Mouse (Mus musculus) stomach, embryonic 15.5 days (tissue): Measurements from ENCODE around the gene 4930470P17Rik. TPM values are rescaled to one million over a fixed set of nuclear protein-coding genes. Genes with fewer than 3 reads are reported as not detected.
A peak's percentile ranks its signal among the peaks of the same experiment; 100 is the strongest.
"Not testable (repeated sequence)": the region's sequence is repeated elsewhere in the genome, so short reads cannot be mapped to it uniquely, and the experiment has no call there.

Source experiments
- ATAC-seq: fragments of 200-750 bp; cut with Nextera tagmentation; 2 replicates; pipeline ENCODE4 v1.8.0; 2017; ENCODE audit warnings: low read depth, moderate number of reproducible peaks, moderate TSS enrichment; ENCODE audit not compliant: insufficient read depth, low FRiP score
- H3K27ac ChIP-seq: fragments of 300-500 bp; sonication (generic); 2 replicates; pipeline ENCODE4 v1.5.1; 2015; ENCODE audit warnings: mild to moderate bottlenecking, inconsistent platforms
- H3K27me3 ChIP-seq: fragments of 300-500 bp; sonication (generic); replicated peaks from 2 replicates; pipeline ENCODE4 v1.6.1; 2015; ENCODE audit warnings: inconsistent platforms
- H3K36me3 ChIP-seq: fragments of 300-500 bp; sonication (generic); 2 replicates; pipeline ENCODE4 v1.6.1; 2015; ENCODE audit warnings: inconsistent platforms
- H3K4me1 ChIP-seq: fragments of 300-500 bp; sonication (generic); 2 replicates; pipeline ENCODE4 v1.6.1; 2015; ENCODE audit warnings: inconsistent platforms
- H3K4me2 ChIP-seq: fragments of 300-500 bp; sonication (generic); 2 replicates; pipeline ENCODE4 v1.6.1; 2015; ENCODE audit warnings: mild to moderate bottlenecking, inconsistent platforms
- H3K4me3 ChIP-seq: fragments of 300-500 bp; sonication (generic); replicated peaks from 2 replicates; pipeline ENCODE4 v1.5.1; 2015; ENCODE audit warnings: inconsistent platforms
- H3K9ac ChIP-seq: fragments of 300-500 bp; sonication (generic); 2 replicates; pipeline ENCODE4 v1.6.1; 2015; ENCODE audit warnings: inconsistent platforms
- H3K9me3 ChIP-seq: fragments of 300-500 bp; sonication (generic); 2 replicates; pipeline ENCODE4 v1.6.1; 2016; ENCODE audit warnings: inconsistent platforms
- WGBS: fragments of 180-500 bp; shearing (Covaris S2); methylation state at CpG from one replicate; pipeline ENCODE4 v1.1.7; 2015; 5-methylcytosine and 5-hydroxymethylcytosine counted together
- polyA plus RNA-seq: library from polyadenylated mRNA; unstranded; fragments of >200 nt; fragmentation: Nextera tagmentation; extraction: Ambion mirVana; gene quantifications from 2 replicates; pipeline ENCODE4 v1.2.1, GENCODE M21; 2015

4930470P17Rik gene
- not detected in 2 replicates for polyA plus RNA-seq

- ATAC-seq: no peak
- Histone ChIP-seq H3K27ac (no peak within 1 kb of the TSS), H3K9me3 (no peaks in the 10 kb centered on the region), H3K4me3 (no peak within 1 kb of the TSS), H3K36me3 (no peaks in the 10 kb centered on the region), H3K27me3 (no peaks in the 10 kb centered on the region), H3K4me2 (no peak within 1 kb of the TSS), H3K9ac (no peak within 1 kb of the TSS), H3K4me1 (no peaks in the 10 kb centered on the region)
- 56% methylated on average over 9 of the region's 9 CpGs for whole genome bisulfite sequencing
Observed at GRCm38 (mm10) chr2:170601917-170602316, at the start of gene 4930470P17Rik. TSS of gene 4930470P17Rik (minus strand) at chr2:170602017.

- Histone ChIP-seq H3K9me3 (no peaks in the 10 kb centered on the region), H3K36me3 (no peaks in the 10 kb centered on the region), H3K27me3 (no peaks in the 10 kb centered on the region), H3K27ac (no peak overlapping the region), H3K9ac (no peak overlapping the region), H3K4me2 (no peak overlapping the region), H3K4me3 (no peak overlapping the region), H3K4me1 (peaks cover 3% of the 10 kb centered on the region; the same call in 1 of the 2 replicates)
- ATAC-seq: no peak
- 86% methylated on average over 1 of the region's 1 CpGs for WGBS
Observed at GRCm38 (mm10) chr2:170651483-170651882, 49.7 kb upstream of the 4930470P17Rik start.

GRCm38 (mm10) chr2:170648542-170648941 is 46.7 kb upstream of the 4930470P17Rik start:
- 50% methylated on average over 11 of the region's 11 CpGs for WGBS
- H3K4me2 ChIP-seq: no peak overlapping the region

DNA sequence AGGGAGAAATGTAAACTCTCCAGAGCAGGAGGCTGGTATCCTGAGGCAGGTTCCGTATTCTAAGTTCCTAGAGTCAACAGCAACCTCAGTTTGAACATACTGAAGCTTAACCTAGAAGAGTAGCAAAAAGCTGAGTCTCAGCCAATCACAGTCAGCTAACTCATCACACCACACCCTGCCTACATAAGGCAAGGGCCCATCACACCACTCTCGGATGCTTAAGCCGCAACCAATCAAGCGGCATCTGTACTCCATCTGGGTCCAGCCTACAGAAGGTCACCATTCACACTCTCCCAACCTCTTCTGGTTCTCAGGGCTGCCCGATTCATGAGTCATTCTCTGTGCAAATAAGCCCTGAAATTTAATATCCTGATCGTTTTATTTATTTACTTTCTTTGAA is 44.4 kb upstream of the 4930470P17Rik start:
- no peaks in the 10 kb centered on the region for H3K36me3 ChIP-seq
- H3K9me3 ChIP-seq: no peaks in the 10 kb centered on the region
- H3K4me3 ChIP-seq: no peak overlapping the region
- no peak overlapping the region for H3K4me2 ChIP-seq
- no peak overlapping the region for H3K27ac ChIP-seq
- no peak for ATAC-seq
- 79% methylated on average over 6 of the region's 6 CpGs for WGBS
- no peak overlapping the region for H3K9ac ChIP-seq
- H3K27me3 ChIP-seq: no peaks in the 10 kb centered on the region
- H3K4me1 ChIP-seq: peaks cover 3% of the 10 kb centered on the region; the same call in 1 of the 2 replicates

More at GRCm38 (mm10) chr2:170648542-170648941, 46.7 kb upstream of the 4930470P17Rik start:
- no peak overlapping the region for H3K9ac ChIP-seq
- H3K27ac ChIP-seq: no peak overlapping the region
- no peaks in the 10 kb centered on the region for H3K9me3 ChIP-seq
- no peaks in the 10 kb centered on the region for H3K36me3 ChIP-seq
- no peak overlapping the region for H3K4me3 ChIP-seq
- H3K4me1 ChIP-seq: peaks cover 3% of the 10 kb centered on the region; the same call in 1 of the 2 replicates
- no peaks in the 10 kb centered on the region for H3K27me3 ChIP-seq
- ATAC-seq: no peak

DNA sequence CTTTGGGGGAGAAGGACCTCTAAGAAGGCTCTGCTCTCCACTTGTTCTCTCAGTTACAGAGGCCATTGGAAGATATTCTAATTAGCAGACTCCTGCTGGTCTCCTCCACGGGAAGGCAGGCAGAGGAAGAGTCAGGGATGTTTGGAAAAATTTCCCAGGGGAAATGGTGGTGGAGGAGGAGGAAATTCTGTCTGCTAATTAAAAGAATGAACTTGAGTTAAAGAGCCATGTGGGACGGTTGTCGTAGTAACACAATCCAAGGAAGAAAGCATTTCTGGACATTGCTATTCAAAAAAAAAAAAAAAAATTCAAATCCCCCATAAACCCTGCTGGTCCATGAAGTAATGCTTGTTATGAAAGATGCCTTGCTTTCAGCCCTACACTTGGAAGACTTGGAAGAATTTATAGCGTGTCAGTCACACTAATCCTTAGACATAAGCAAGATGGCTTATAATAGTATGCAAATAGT is 40.6 kb upstream of the 4930470P17Rik start:
- 44% methylated on average over 4 of the region's 4 CpGs for WGBS

GRCm38 (mm10) chr2:170640281-170640680 is 38.5 kb upstream of the 4930470P17Rik start:
- Histone ChIP-seq H3K36me3 (no peaks in the 10 kb centered on the region), H3K9me3 (no peaks in the 10 kb centered on the region), H3K27me3 (no peaks in the 10 kb centered on the region), H3K4me1 (no peaks in the 10 kb centered on the region), H3K9ac (no peak overlapping the region), H3K27ac (no peak overlapping the region), H3K4me3 (no peak overlapping the region), H3K4me2 (no peak overlapping the region)
- 70% methylated on average over 11 of the region's 11 CpGs for WGBS
- ATAC-seq: no peak

More for the DNA sequence above, 40.6 kb upstream of the 4930470P17Rik start:
- no peak for ATAC-seq
- Histone ChIP-seq H3K36me3 (no peaks in the 10 kb centered on the region), H3K9ac (no peak overlapping the region), H3K4me1 (no peaks in the 10 kb centered on the region), H3K9me3 (no peaks in the 10 kb centered on the region), H3K4me2 (no peak overlapping the region), H3K27ac (no peak overlapping the region), H3K4me3 (no peak overlapping the region), H3K27me3 (no peaks in the 10 kb centered on the region)

DNA sequence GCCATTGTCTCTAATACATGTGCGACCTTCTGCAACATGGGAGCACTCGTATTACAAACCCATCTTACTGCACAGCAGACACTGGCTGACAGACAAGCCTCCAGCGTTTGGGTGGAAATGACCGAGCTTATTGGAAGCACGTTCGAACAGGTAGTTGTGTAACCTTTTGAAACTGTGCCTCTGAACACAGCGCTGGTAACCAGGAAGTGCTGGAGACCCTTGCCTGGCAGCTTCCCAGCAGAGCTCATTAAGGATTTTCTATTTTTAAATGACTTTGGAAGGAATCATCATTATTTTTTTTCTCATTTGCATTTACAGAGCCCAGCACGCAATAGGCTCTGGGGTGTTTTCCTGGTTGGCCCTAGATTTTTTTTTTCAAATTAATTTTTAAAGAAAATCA is 36.9 kb upstream of the 4930470P17Rik start:
- H3K27ac ChIP-seq: no peak overlapping the region
- H3K9ac ChIP-seq: no peak overlapping the region
- WGBS: 59% methylated on average over 8 of the region's 8 CpGs
- no peak overlapping the region for H3K4me3 ChIP-seq
- H3K27me3 ChIP-seq: no peaks in the 10 kb centered on the region
- no peaks in the 10 kb centered on the region for H3K4me1 ChIP-seq
- no peaks in the 10 kb centered on the region for H3K9me3 ChIP-seq
- ATAC-seq: no peak
- no peaks in the 10 kb centered on the region for H3K36me3 ChIP-seq
- no peak overlapping the region for H3K4me2 ChIP-seq

GRCm38 (mm10) chr2:170632998-170633622 is 31.3 kb upstream of the 4930470P17Rik start:
- ATAC-seq: peak; percentile 66
- WGBS: 96% methylated on average over 2 of the region's 2 CpGs
- H3K36me3 ChIP-seq: no peaks in the 10 kb centered on the region

DNA sequence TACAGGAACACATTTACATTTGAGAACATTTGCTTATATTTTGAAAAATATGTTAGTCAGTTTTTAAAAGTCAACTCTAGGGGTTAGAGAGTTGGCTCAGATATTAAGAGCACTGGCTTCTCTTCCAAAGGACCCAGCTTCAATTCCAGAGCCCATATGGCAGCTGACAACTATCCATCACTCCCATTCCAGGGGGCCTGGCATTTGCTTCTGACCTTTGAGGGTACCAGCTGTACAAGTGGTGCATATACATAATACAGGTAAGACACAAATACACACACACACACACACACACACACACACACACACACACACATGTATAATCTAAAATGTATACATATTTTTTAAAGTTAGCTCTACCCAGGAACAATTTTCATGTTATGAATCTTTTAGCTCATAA is 30.6 kb upstream of the 4930470P17Rik start:
- Histone ChIP-seq H3K4me1 (no peaks in the 10 kb centered on the region), H3K4me3 (no peak overlapping the region), H3K9me3 (no peaks in the 10 kb centered on the region), H3K36me3 (no peaks in the 10 kb centered on the region), H3K4me2 (no peak overlapping the region), H3K27ac (no peak overlapping the region), H3K9ac (no peak overlapping the region), H3K27me3 (no peaks in the 10 kb centered on the region)
- no peak for ATAC-seq

More at GRCm38 (mm10) chr2:170632998-170633622, 31.3 kb upstream of the 4930470P17Rik start:
- H3K27me3 ChIP-seq: no peaks in the 10 kb centered on the region
- H3K4me2 ChIP-seq: no peak overlapping the region
- H3K9ac ChIP-seq: no peak overlapping the region
- no peaks in the 10 kb centered on the region for H3K9me3 ChIP-seq
- H3K4me3 ChIP-seq: no peak overlapping the region
- no peaks in the 10 kb centered on the region for H3K4me1 ChIP-seq
- no peak overlapping the region for H3K27ac ChIP-seq

DNA sequence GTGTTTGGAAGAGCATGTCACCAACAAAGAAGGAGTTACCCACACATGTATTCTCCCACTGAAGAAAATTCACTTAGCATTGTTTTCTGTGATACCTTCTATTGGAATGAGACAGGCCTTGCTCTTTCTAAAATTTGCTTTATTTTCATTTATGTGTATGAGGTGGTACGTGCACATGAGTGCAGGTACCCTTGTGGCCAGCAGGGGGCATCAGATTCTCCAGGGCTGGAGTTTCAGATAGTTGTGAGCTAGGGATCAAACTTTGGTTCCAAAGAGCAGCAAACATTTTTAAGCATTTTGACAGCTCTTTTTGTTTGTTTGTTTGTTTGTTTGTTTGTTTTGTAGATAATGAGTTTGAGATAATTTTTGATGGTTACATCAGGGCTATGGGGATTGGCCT is 29.6 kb upstream of the 4930470P17Rik start:
- Histone ChIP-seq H3K4me1 (no peaks in the 10 kb centered on the region), H3K27ac (no peak overlapping the region), H3K9ac (no peak overlapping the region), H3K27me3 (no peaks in the 10 kb centered on the region), H3K4me2 (no peak overlapping the region), H3K9me3 (no peaks in the 10 kb centered on the region), H3K36me3 (no peaks in the 10 kb centered on the region), H3K4me3 (no peak overlapping the region)
- no peak for ATAC-seq
- WGBS: 94% methylated on average over 1 of the region's 1 CpGs

DNA sequence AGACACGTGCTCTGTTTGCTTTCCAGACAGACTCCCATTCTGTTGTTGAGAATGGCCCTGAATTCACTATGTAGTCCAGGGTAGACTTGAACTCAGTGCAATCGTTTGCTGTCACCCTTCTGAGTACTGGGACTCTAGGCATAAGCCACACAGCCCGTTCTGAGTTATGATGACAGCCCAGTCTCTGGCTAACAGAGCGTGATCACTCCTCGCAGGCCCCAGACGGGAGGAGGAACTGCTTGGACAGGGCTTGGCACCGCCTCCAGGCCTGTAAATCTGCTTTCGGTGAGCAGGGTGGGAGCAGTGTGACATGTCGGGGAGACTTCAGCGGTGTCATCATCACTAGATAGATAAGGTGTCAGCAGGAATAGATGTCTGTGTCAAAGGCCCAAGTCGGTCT is 28.7 kb upstream of the 4930470P17Rik start:
- Histone ChIP-seq H3K4me1 (no peaks in the 10 kb centered on the region), H3K27ac (no peak overlapping the region), H3K27me3 (no peaks in the 10 kb centered on the region), H3K9me3 (no peaks in the 10 kb centered on the region), H3K36me3 (no peaks in the 10 kb centered on the region), H3K9ac (no peak overlapping the region), H3K4me3 (no peak overlapping the region), H3K4me2 (no peak overlapping the region)
- 75% methylated on average over 11 of the region's 11 CpGs for WGBS
- ATAC-seq: no peak

- ATAC-seq: not testable (repeated sequence)
- 84% methylated on average over 11 of the region's 11 CpGs for WGBS
Observed at GRCm38 (mm10) chr2:170627991-170628390, 26.2 kb upstream of the 4930470P17Rik start.

More at GRCm38 (mm10) chr2:170627991-170628390, 26.2 kb upstream of the 4930470P17Rik start:
- H3K4me1 ChIP-seq, H3K27me3 ChIP-seq, H3K9ac ChIP-seq, H3K36me3 ChIP-seq, H3K9me3 ChIP-seq, H3K4me2 ChIP-seq, H3K4me3 ChIP-seq, H3K27ac ChIP-seq: not testable (repeated sequence)
